Mouse (Mus musculus) forebrain, embryonic 10.5 days (tissue): ENCODE measurements around the gene Serpinb1a. TPM values are rescaled to one million over a fixed set of nuclear protein-coding genes. Genes with fewer than 3 reads are reported as not detected.

Experiments used
- DNase-seq: peaks from one replicate; pipeline ENCODE4 v3.0.0-alpha.2; 2017; ENCODE audit warnings: low spot score; ENCODE audit errors: extremely low spot score
- H3K27ac ChIP-seq: fragments of 300-500 bp; sonication (generic); 2 replicates; pipeline ENCODE4 v1.5.1; 2016; ENCODE audit warnings: mild to moderate bottlenecking
- H3K27me3 ChIP-seq: fragments of 300-500 bp; sonication (generic); 2 replicates; pipeline ENCODE4 v1.6.1; 2016; ENCODE audit warnings: mild to moderate bottlenecking; ENCODE audit not compliant: poor library complexity, severe bottlenecking
- H3K36me3 ChIP-seq: fragments of 300-500 bp; sonication (generic); replicated peaks from 2 replicates; pipeline ENCODE4 v1.6.1; 2016; ENCODE audit warnings: mild to moderate bottlenecking, moderate library complexity
- H3K4me1 ChIP-seq: fragments of 300-500 bp; sonication (generic); 2 replicates; pipeline ENCODE4 v1.6.1; 2016
- H3K4me3 ChIP-seq: fragments of 300-500 bp; sonication (generic); 2 replicates; pipeline ENCODE4 v1.5.1; 2016; ENCODE audit warnings: mild to moderate bottlenecking, moderate library complexity
- H3K9me3 ChIP-seq: fragments of 300-500 bp; sonication (generic); 2 replicates; pipeline ENCODE4 v1.6.1; 2016; ENCODE audit warnings: mild to moderate bottlenecking, moderate library complexity
- WGBS: fragments of 180-500 bp; shearing (Covaris S2); methylation state at CpG from one replicate; pipeline ENCODE4 v1.1.7; 2016; 5-methylcytosine and 5-hydroxymethylcytosine counted together
- polyA plus RNA-seq: library from polyadenylated mRNA; unstranded; fragments of >200 nt; fragmentation: Nextera tagmentation; extraction: Ambion mirVana; gene quantifications from 2 replicates; pipeline ENCODE4 v1.2.1, GENCODE M21; 2016

Gene Serpinb1a
- polyA plus RNA-seq, 1 experiment from 2014 or later: 0.88 TPM

GRCm38 (mm10) chr13:32863456-32863855, 12.5 kb upstream of the Serpinb1a start:
- Histone ChIP-seq H3K4me3 (no peak overlapping the region), H3K27ac (no peak overlapping the region), H3K4me1 (no peaks in the 10 kb centered on the region), H3K36me3 (no peaks in the 10 kb centered on the region), H3K27me3 (no peaks in the 10 kb centered on the region), H3K9me3 (no peaks in the 10 kb centered on the region)
- DNase-seq: no peak

GRCm38 (mm10) chr13:32860821-32861220, 9.8 kb upstream of the Serpinb1a start:
- 87% methylated on average over 3 of the region's 3 CpGs for WGBS
- no peaks in the 10 kb centered on the region for H3K27me3 ChIP-seq
- no peak overlapping the region for H3K4me3 ChIP-seq
- H3K27ac ChIP-seq: no peak overlapping the region
- H3K36me3 ChIP-seq: no peaks in the 10 kb centered on the region
- no peaks in the 10 kb centered on the region for H3K4me1 ChIP-seq
- no peak for DNase-seq
- no peaks in the 10 kb centered on the region for H3K9me3 ChIP-seq

GRCm38 (mm10) chr13:32853073-32853472, 2.1 kb upstream of the Serpinb1a start:
- H3K9me3 ChIP-seq: no peaks in the 10 kb centered on the region
- H3K36me3 ChIP-seq: no peaks in the 10 kb centered on the region
- no peak for DNase-seq
- H3K4me1 ChIP-seq: 0 out of 2 replicates have a peak, but pooled peaks cover 5% of the 10 kb centered on the region
- H3K27ac ChIP-seq: no peak overlapping the region
- 62% methylated on average over 2 of the region's 2 CpGs for WGBS
- H3K27me3 ChIP-seq: no peaks in the 10 kb centered on the region; the same call in 1 of the 2 replicates
- no peak overlapping the region for H3K4me3 ChIP-seq

GRCm38 (mm10) chr13:32852539-32852938, 1.6 kb upstream of the Serpinb1a start:
- Histone ChIP-seq H3K4me3 (no peak overlapping the region), H3K27me3 (no peaks in the 10 kb centered on the region; the same call in 1 of the 2 replicates), H3K36me3 (no peaks in the 10 kb centered on the region), H3K9me3 (no peaks in the 10 kb centered on the region), H3K4me1 (0 out of 2 replicates have a peak, but pooled peaks cover 5% of the 10 kb centered on the region), H3K27ac (no peak overlapping the region)
- 94% methylated on average over 4 of the region's 4 CpGs for WGBS
- no peak for DNase-seq

- Histone ChIP-seq H3K36me3 (no peaks in the 10 kb centered on the region), H3K27me3 (no peaks in the 10 kb centered on the region; the same call in 1 of the 2 replicates), H3K9me3 (no peaks in the 10 kb centered on the region), H3K27ac (no peak overlapping the region), H3K4me3 (no peak overlapping the region), H3K4me1 (0 out of 2 replicates have a peak, but pooled peaks cover 5% of the 10 kb centered on the region)
- no peak for DNase-seq
- 13% methylated on average over 7 of the region's 7 CpGs for WGBS
Measured at GRCm38 (mm10) chr13:32851967-32852366, 982 bp upstream of the Serpinb1a start.

- Histone ChIP-seq H3K36me3 (no peaks in the 10 kb centered on the region), H3K27ac (no peak overlapping the region), H3K9me3 (no peaks in the 10 kb centered on the region), H3K4me3 (no peak overlapping the region), H3K4me1 (0 out of 2 replicates have a peak, but pooled peaks cover 5% of the 10 kb centered on the region), H3K27me3 (no peaks in the 10 kb centered on the region; the same call in 1 of the 2 replicates)
- DNase-seq: no peak
- WGBS: 64% methylated on average over 1 of the region's 1 CpGs
Measured at GRCm38 (mm10) chr13:32850156-32850555, 829 bp downstream of the Serpinb1a start.

- Histone ChIP-seq H3K27ac (no peak overlapping the region), H3K4me3 (no peak overlapping the region), H3K36me3 (no peaks in the 10 kb centered on the region), H3K27me3 (no peaks in the 10 kb centered on the region; the same call in 1 of the 2 replicates), H3K9me3 (no peaks in the 10 kb centered on the region), H3K4me1 (0 out of 2 replicates have a peak, but pooled peaks cover 5% of the 10 kb centered on the region)
- no peak for DNase-seq
Measured at GRCm38 (mm10) chr13:32849531-32850123, 1.4 kb downstream of the Serpinb1a start.

GRCm38 (mm10) chr13:32849092-32849491, 1.9 kb downstream of the Serpinb1a start:
- no peak for DNase-seq
- 83% methylated on average over 4 of the region's 4 CpGs for WGBS
- H3K27me3 ChIP-seq: no peaks in the 10 kb centered on the region; the same call in 1 of the 2 replicates
- no peaks in the 10 kb centered on the region for H3K9me3 ChIP-seq
- no peak overlapping the region for H3K4me3 ChIP-seq
- no peaks in the 10 kb centered on the region for H3K36me3 ChIP-seq
- H3K27ac ChIP-seq: no peak overlapping the region
- 0 out of 2 replicates have a peak, but pooled peaks cover 5% of the 10 kb centered on the region for H3K4me1 ChIP-seq

- no peak for DNase-seq
- H3K4me1 ChIP-seq: no peaks in the 10 kb centered on the region
- H3K9me3 ChIP-seq: no peaks in the 10 kb centered on the region
Measured at GRCm38 (mm10) chr13:32846221-32846620, 4.8 kb downstream of the Serpinb1a start.

GRCm38 (mm10) chr13:32841349-32841748, 9.6 kb downstream of the Serpinb1a start:
- Histone ChIP-seq H3K27me3 (no peaks in the 10 kb centered on the region), H3K4me1 (no peaks in the 10 kb centered on the region), H3K27ac (no peak overlapping the region), H3K36me3 (no peaks in the 10 kb centered on the region), H3K9me3 (no peaks in the 10 kb centered on the region), H3K4me3 (no peak overlapping the region)
- no peak for DNase-seq
- 91% methylated on average over 3 of the region's 3 CpGs for WGBS

More at GRCm38 (mm10) chr13:32846221-32846620, 4.8 kb downstream of the Serpinb1a start:
- no peaks in the 10 kb centered on the region for H3K36me3 ChIP-seq
- H3K27me3 ChIP-seq: no peaks in the 10 kb centered on the region; the same call in 1 of the 2 replicates
- no peak overlapping the region for H3K4me3 ChIP-seq
- no peak overlapping the region for H3K27ac ChIP-seq

- no peaks in the 10 kb centered on the region for H3K27me3 ChIP-seq
- H3K36me3 ChIP-seq: no peaks in the 10 kb centered on the region
- no peak for DNase-seq
- no peak overlapping the region for H3K4me3 ChIP-seq
- 75% methylated on average over 1 of the region's 1 CpGs for WGBS
- no peaks in the 10 kb centered on the region for H3K4me1 ChIP-seq
- no peaks in the 10 kb centered on the region; the same call in 1 of the 2 replicates for H3K9me3 ChIP-seq
- H3K27ac ChIP-seq: no peak overlapping the region
Measured at GRCm38 (mm10) chr13:32839314-32839713, 11.7 kb downstream of the Serpinb1a start.

GRCm38 (mm10) chr13:32834513-32834912, 16.5 kb downstream of the Serpinb1a start:
- no peak overlapping the region for H3K4me3 ChIP-seq
- no peaks in the 10 kb centered on the region; the same call in 1 of the 2 replicates for H3K9me3 ChIP-seq
- H3K27ac ChIP-seq: no peak overlapping the region
- 93% methylated on average over 5 of the region's 5 CpGs for WGBS
- no peaks in the 10 kb centered on the region for H3K36me3 ChIP-seq
- no peaks in the 10 kb centered on the region for H3K27me3 ChIP-seq
- no peak for DNase-seq
- no peaks in the 10 kb centered on the region for H3K4me1 ChIP-seq

- H3K4me3 ChIP-seq: no peak overlapping the region
- no peaks in the 10 kb centered on the region for H3K36me3 ChIP-seq
- no peaks in the 10 kb centered on the region for H3K4me1 ChIP-seq
- H3K27me3 ChIP-seq: no peaks in the 10 kb centered on the region
- no peak for DNase-seq
- no peak overlapping the region for H3K27ac ChIP-seq
- no peaks in the 10 kb centered on the region; the same call in 1 of the 2 replicates for H3K9me3 ChIP-seq
- WGBS: 67% methylated on average over 6 of the region's 6 CpGs
Measured at GRCm38 (mm10) chr13:32833237-32833636, 17.7 kb downstream of the Serpinb1a start.
